Mouse (Mus musculus) hindbrain, embryonic 15.5 days (tissue): ENCODE data around the gene Ccdc61. TPM values are rescaled to one million over a fixed set of nuclear protein-coding genes. Genes with fewer than 3 reads are reported as not detected.

Experiments
- ATAC-seq: fragments of 200-750 bp; cut with Nextera tagmentation; 2 replicates; pipeline ENCODE4 v1.8.0; 2017; ENCODE audit warnings: low read depth, moderate number of reproducible peaks, moderate TSS enrichment; ENCODE audit not compliant: low FRiP score
- H3K27ac ChIP-seq: fragments of 300-500 bp; sonication (generic); replicated peaks from 2 replicates; pipeline ENCODE4 v1.5.1; 2015; ENCODE audit warnings: mild to moderate bottlenecking, inconsistent platforms
- H3K27me3 ChIP-seq: fragments of 300-500 bp; sonication (generic); 2 replicates; pipeline ENCODE4 v1.6.1; 2015; ENCODE audit warnings: control low read depth, inconsistent platforms
- H3K36me3 ChIP-seq: fragments of 300-500 bp; sonication (generic); 2 replicates; pipeline ENCODE4 v1.6.1; 2015; ENCODE audit warnings: control low read depth, inconsistent platforms
- H3K4me1 ChIP-seq: fragments of 300-500 bp; sonication (generic); replicated peaks from 2 replicates; pipeline ENCODE4 v1.6.1; 2015; ENCODE audit warnings: control low read depth, inconsistent platforms
- H3K4me2 ChIP-seq: fragments of 300-500 bp; sonication (generic); 2 replicates; pipeline ENCODE4 v1.6.1; 2015; ENCODE audit warnings: moderate library complexity, mild to moderate bottlenecking, inconsistent platforms
- H3K4me3 ChIP-seq: fragments of 300-500 bp; sonication (generic); 2 replicates; pipeline ENCODE4 v1.5.1; 2015; ENCODE audit warnings: mild to moderate bottlenecking, inconsistent platforms
- H3K9ac ChIP-seq: fragments of 300-500 bp; sonication (generic); 2 replicates; pipeline ENCODE4 v1.6.1; 2015; ENCODE audit warnings: inconsistent platforms
- H3K9me3 ChIP-seq: fragments of 300-500 bp; sonication (generic); 2 replicates; pipeline ENCODE4 v1.6.1; 2016; ENCODE audit warnings: control low read depth, inconsistent platforms
- WGBS: fragments of 180-500 bp; shearing (Covaris S2); methylation state at CpG from one replicate; pipeline ENCODE4 v1.1.7; 2015; 5-methylcytosine and 5-hydroxymethylcytosine counted together
- polyA plus RNA-seq: library from polyadenylated mRNA; unstranded; fragments of >200 nt; fragmentation: Nextera tagmentation; extraction: Ambion mirVana; gene quantifications from 2 replicates; pipeline ENCODE4 v1.2.1, GENCODE M21; 2015

The Ccdc61 gene
- polyA plus RNA-seq, 1 experiment from 2014 or later, result 29.7 TPM

GRCm38 (mm10) chr7:18926911-18927310 is 16.7 kb upstream of the Ccdc61 start:
- WGBS, result 34% methylated on average over 6 of the region's 6 CpGs
- Histone ChIP-seq H3K27ac (peak overlapping the region; percentile 96), H3K9me3 (no peaks in the 10 kb centered on the region), H3K4me3 (peak overlapping the region; percentile 95), H3K4me1 (peaks cover 75% of the 10 kb centered on the region), H3K36me3 (no peaks in the 10 kb centered on the region), H3K27me3 (no peaks in the 10 kb centered on the region), H3K9ac (peak overlapping the region; percentile 100), H3K4me2 (peak overlapping the region; percentile 74)
- ATAC-seq, result peak; percentile 9

GRCm38 (mm10) chr7:18926041-18926790 is 16.0 kb upstream of the Ccdc61 start:
- WGBS, result 1% methylated on average over 37 of the region's 42 CpGs
- H3K9me3 ChIP-seq, result no peaks in the 10 kb centered on the region
- H3K36me3 ChIP-seq, result no peaks in the 10 kb centered on the region
- H3K4me1 ChIP-seq, result peaks cover 73% of the 10 kb centered on the region
- H3K27me3 ChIP-seq, result no peaks in the 10 kb centered on the region
- peak overlapping the region; percentile 100 for H3K9ac ChIP-seq
- H3K27ac ChIP-seq, result peak overlapping the region; percentile 96
- peak; percentile 29 for ATAC-seq
- H3K4me2 ChIP-seq, result peak overlapping the region; percentile 74
- H3K4me3 ChIP-seq, result peak overlapping the region; percentile 95

GRCm38 (mm10) chr7:18925162-18925938 is 15.1 kb upstream of the Ccdc61 start, which contains the start of gene Nova2:
TSS of gene Nova2 (plus strand) at chr7:18925888.
- peak; percentile 80 for ATAC-seq
- peak within 1 kb of the TSS; percentile 100 for H3K9ac ChIP-seq

GRCm38 (mm10) chr7:18924321-18924720 is 14.1 kb upstream of the Ccdc61 start:
- no peaks in the 10 kb centered on the region for H3K9me3 ChIP-seq
- peak overlapping the region; percentile 24; the same call in 1 of the 2 replicates for H3K9ac ChIP-seq
- peak overlapping the region; percentile 95; the same call in 1 of the 2 replicates for H3K4me3 ChIP-seq
- no peak for ATAC-seq
- 5% methylated on average over 8 of the region's 8 CpGs for WGBS
- no peaks in the 10 kb centered on the region for H3K27me3 ChIP-seq
- H3K27ac ChIP-seq, result peak overlapping the region; percentile 96
- H3K4me1 ChIP-seq, result peaks cover 67% of the 10 kb centered on the region
- no peaks in the 10 kb centered on the region for H3K36me3 ChIP-seq
- H3K4me2 ChIP-seq, result peak overlapping the region; percentile 74

More at GRCm38 (mm10) chr7:18925162-18925938, 15.1 kb upstream of the Ccdc61 start, which contains the start of gene Nova2:
- H3K27ac ChIP-seq, result peak within 1 kb of the TSS; percentile 96
- no peaks in the 10 kb centered on the region for H3K27me3 ChIP-seq
- peak within 1 kb of the TSS; percentile 95 for H3K4me3 ChIP-seq
- H3K4me1 ChIP-seq, result peaks cover 75% of the 10 kb centered on the region
- no peaks in the 10 kb centered on the region for H3K9me3 ChIP-seq
- H3K4me2 ChIP-seq, result peak within 1 kb of the TSS; percentile 74
- under 1% methylated on average over 29 of the region's 45 CpGs for WGBS
- no peaks in the 10 kb centered on the region for H3K36me3 ChIP-seq

GRCm38 (mm10) chr7:18923711-18924191 is 13.5 kb upstream of the Ccdc61 start:
- peak overlapping the region; percentile 74 for H3K4me2 ChIP-seq
- peak; percentile 10 for ATAC-seq
- no peaks in the 10 kb centered on the region for H3K27me3 ChIP-seq
- peak overlapping the region; percentile 95; the same call in 1 of the 2 replicates for H3K4me3 ChIP-seq
- peak overlapping the region; percentile 24 for H3K9ac ChIP-seq
- H3K27ac ChIP-seq, result peak overlapping the region; percentile 96
- WGBS, result 9% methylated on average over 4 of the region's 4 CpGs
- no peaks in the 10 kb centered on the region for H3K36me3 ChIP-seq
- no peaks in the 10 kb centered on the region for H3K9me3 ChIP-seq
- peaks cover 61% of the 10 kb centered on the region for H3K4me1 ChIP-seq

GRCm38 (mm10) chr7:18923267-18923666 is 13.1 kb upstream of the Ccdc61 start:
- Histone ChIP-seq H3K27me3 (no peaks in the 10 kb centered on the region), H3K4me2 (peak overlapping the region; percentile 74), H3K4me3 (0 out of 2 replicates have a peak overlapping the region, but pooled peaks have one; percentile 95), H3K9ac (peak overlapping the region; percentile 24; the same call in 1 of the 2 replicates), H3K36me3 (no peaks in the 10 kb centered on the region), H3K4me1 (peaks cover 57% of the 10 kb centered on the region), H3K27ac (peak overlapping the region; percentile 96), H3K9me3 (no peaks in the 10 kb centered on the region)
- WGBS, result 51% methylated on average over 11 of the region's 11 CpGs
- no peak for ATAC-seq

GRCm38 (mm10) chr7:18922807-18923206 is 12.6 kb upstream of the Ccdc61 start:
- H3K4me1 ChIP-seq, result peaks cover 52% of the 10 kb centered on the region
- H3K9me3 ChIP-seq, result no peaks in the 10 kb centered on the region
- no peaks in the 10 kb centered on the region for H3K36me3 ChIP-seq
- no peaks in the 10 kb centered on the region for H3K27me3 ChIP-seq
- H3K27ac ChIP-seq, result peak overlapping the region; percentile 96
- 7% methylated on average over 5 of the region's 5 CpGs for WGBS
- no peak overlapping the region for H3K9ac ChIP-seq
- no peak overlapping the region for H3K4me3 ChIP-seq
- peak; percentile 10; the same call in 1 of the 2 replicates for ATAC-seq
- peak overlapping the region; percentile 74 for H3K4me2 ChIP-seq

- Histone ChIP-seq H3K27ac (peak overlapping the region; percentile 77), H3K9me3 (no peaks in the 10 kb centered on the region), H3K27me3 (no peaks in the 10 kb centered on the region), H3K4me2 (peak overlapping the region; percentile 48), H3K36me3 (no peaks in the 10 kb centered on the region), H3K4me3 (peak overlapping the region; percentile 9), H3K9ac (peak overlapping the region; percentile 31), H3K4me1 (peaks cover 45% of the 10 kb centered on the region)
- WGBS, result 2% methylated on average over 12 of the region's 12 CpGs
- 0 out of 2 replicates have a peak, but pooled peaks have one; percentile 12 for ATAC-seq
Measured at GRCm38 (mm10) chr7:18921069-18921468, 10.9 kb upstream of the Ccdc61 start.

GRCm38 (mm10) chr7:18917931-18918330 is 7.7 kb upstream of the Ccdc61 start:
- no peak for ATAC-seq
- no peaks in the 10 kb centered on the region for H3K36me3 ChIP-seq
- no peaks in the 10 kb centered on the region for H3K9me3 ChIP-seq
- 48% methylated on average over 3 of the region's 3 CpGs for WGBS
- no peak overlapping the region for H3K9ac ChIP-seq
- no peak overlapping the region for H3K4me3 ChIP-seq
- H3K4me1 ChIP-seq, result peaks cover 23% of the 10 kb centered on the region
- no peak overlapping the region for H3K27ac ChIP-seq
- H3K4me2 ChIP-seq, result no peak overlapping the region
- H3K27me3 ChIP-seq, result no peaks in the 10 kb centered on the region

- Histone ChIP-seq H3K4me3 (no peak overlapping the region), H3K4me1 (peaks cover 8% of the 10 kb centered on the region), H3K4me2 (no peak overlapping the region), H3K9me3 (no peaks in the 10 kb centered on the region), H3K36me3 (no peaks in the 10 kb centered on the region), H3K27me3 (no peaks in the 10 kb centered on the region), H3K27ac (no peak overlapping the region), H3K9ac (no peak overlapping the region)
- WGBS, result 68% methylated on average over 4 of the region's 4 CpGs
- no peak for ATAC-seq
Measured at GRCm38 (mm10) chr7:18916254-18916653, 6.0 kb upstream of the Ccdc61 start.

- ATAC-seq, result peak; percentile 27; the same call in 1 of the 2 replicates
- Histone ChIP-seq H3K4me1 (peaks cover 20% of the 10 kb centered on the region), H3K4me3 (peak overlapping the region; percentile 70), H3K27me3 (no peaks in the 10 kb centered on the region), H3K9me3 (no peaks in the 10 kb centered on the region), H3K36me3 (no peaks in the 10 kb centered on the region), H3K27ac (no peak overlapping the region), H3K4me2 (peak overlapping the region; percentile 74), H3K9ac (peak overlapping the region; percentile 39)
- WGBS, result 7% methylated on average over 17 of the region's 17 CpGs
Measured at GRCm38 (mm10) chr7:18909797-18910196, 418 bp downstream of the Ccdc61 start.
